ENCODE assay signal across 28 mouse cellular contexts in genomic region chr4:132805146-132805545, GRCm38 (mm10). TPM values are rescaled to one million over a fixed set of nuclear protein-coding genes. Genes with fewer than 3 reads are reported as not detected.
DNase-seq lines count a peak whose midpoint lies in the region; ATAC-seq and TF ChIP-seq lines count a peak whose summit lies in the region.
"Had no signal": no experiment of that assay in that cellular context is flagged by ENCODE, and none has a peak within 500 bp of the region (broad histone marks: within the 10 kb centered on the region; RNA-seq: fewer than 3 reads in every experiment).

No protein-coding gene starts in this region.

- H3K27ac ChIP-seq in liver, embryonic 15.5 days (replicated peaks), result 0 out of 2 replicates have a peak overlapping the region, but pooled peaks have one; percentile 64
- no peak overlapping the region for H3K27ac ChIP-seq in liver, embryonic 12.5 days
- peak overlapping the region; percentile 98 for H3K27ac ChIP-seq in MEL (ENCODE audit: control insufficient read depth, low read depth, low read length)
- peak overlapping the region; percentile 54; the same call in 1 of the 2 replicates for H3K27ac ChIP-seq in brown adipose tissue, adult 24 weeks (replicated peaks; ENCODE audit: low read depth, low read length)
- H3K27ac ChIP-seq: forebrain, embryonic 15.5 days; gastrocnemius, adult 2 months; heart, embryonic 10.5 days; heart, embryonic 15.5 days; layer of hippocampus, adult 2 months; limb, embryonic 13.5 days; midbrain, embryonic 13.5 days; neural tube, embryonic 13.5 days; stomach, embryonic 15.5 days had no signal

- no peak for TF ChIP-seq POLR2A in MEL (IDR thresholded peaks at IDR 0.05; ENCODE audit: control insufficient read depth in 1 of 2, insufficient read depth in 1 of 2, low read depth in 1 of 2, low read length in 2 of 2, poor library complexity in 1 of 2)

- DNase-seq in MEL (ENCODE audit: low read depth, low spot score), result peak; percentile 73
- peak; percentile 61 for DNase-seq in yolk sac, embryonic 10.5 days (ENCODE audit: low spot score)
- DNase-seq in frontal cortex, postnatal 36 days (ENCODE audit: low spot score in 2 of 2), result no peak
- no peak for DNase-seq in thymus, postnatal 0 days (ENCODE audit: low spot score)
- DNase-seq: adrenal gland, postnatal 10 days; cerebellum, adult 8-10 months; cerebellum, postnatal 25 days; gastrocnemius, adult 2 months; kidney, adult 18-20 months; kidney, postnatal 36 days; lung, adult 2 months; right cerebral cortex, postnatal 4 days had no signal

- no peaks in the 10 kb centered on the region for H3K9me3 ChIP-seq in liver, embryonic 15.5 days (replicated peaks)
- no peaks in the 10 kb centered on the region for H3K9me3 ChIP-seq in liver, embryonic 12.5 days (replicated peaks)
- H3K9me3 ChIP-seq in MEL (replicated peaks; ENCODE audit: insufficient read depth, low read length), result no peaks in the 10 kb centered on the region
- H3K9me3 ChIP-seq: forebrain, embryonic 15.5 days; G1E; heart, embryonic 10.5 days; heart, embryonic 15.5 days; limb, embryonic 13.5 days; midbrain, embryonic 13.5 days; neural tube, embryonic 13.5 days; stomach, embryonic 15.5 days had no signal

- H3K4me3 ChIP-seq in liver, embryonic 15.5 days (replicated peaks), result no peak overlapping the region
- no peak overlapping the region for H3K4me3 ChIP-seq in liver, embryonic 12.5 days
- H3K4me3 ChIP-seq in MEL (ENCODE audit: control insufficient read depth in 1 of 2, insufficient read depth in 1 of 2, low read depth in 2 of 2, low read length in 2 of 2), result peak overlapping the region; percentile 42
- no peak overlapping the region for H3K4me3 ChIP-seq in brown adipose tissue, adult 24 weeks (ENCODE audit: insufficient read depth, low read depth, low read length)
- H3K4me3 ChIP-seq: forebrain, embryonic 15.5 days; gastrocnemius, adult 2 months; heart, embryonic 10.5 days; heart, embryonic 15.5 days; layer of hippocampus, adult 2 months; limb, embryonic 13.5 days; megakaryocyte, embryonic 14.5 days; midbrain, embryonic 13.5 days; neural tube, embryonic 13.5 days; stomach, embryonic 15.5 days had no signal

- H3K27me3 ChIP-seq in liver, embryonic 15.5 days, result no peaks in the 10 kb centered on the region
- H3K27me3 ChIP-seq in liver, embryonic 12.5 days (replicated peaks), result no peaks in the 10 kb centered on the region
- H3K27me3 ChIP-seq in MEL (ENCODE audit: control insufficient read depth in 1 of 2, insufficient read depth in 2 of 2, low read length in 2 of 2), result no peaks in the 10 kb centered on the region
- H3K27me3 ChIP-seq: forebrain, embryonic 15.5 days; heart, embryonic 15.5 days; limb, embryonic 13.5 days; midbrain, embryonic 13.5 days; neural tube, embryonic 13.5 days; Patski; stomach, embryonic 15.5 days had no signal

- H3K79me2 ChIP-seq in MEL (ENCODE audit: control insufficient read depth, insufficient read depth, low read length, poor library complexity), result no peaks in the 10 kb centered on the region; the same call in 1 of the 2 replicates

- WGBS in liver, embryonic 15.5 days (ENCODE audit: insufficient replicate concordance), result 67% methylated on average over 5 of the region's 5 CpGs
- WGBS in liver, embryonic 12.5 days (ENCODE audit: insufficient replicate concordance), result 63% methylated on average over 5 of the region's 5 CpGs

- no peak for TF ChIP-seq EP300 in MEL (IDR thresholded peaks at IDR 0.05; ENCODE audit: low read depth in 1 of 2, low read length in 2 of 2)

- no peak for TF ChIP-seq RAD21 in MEL (IDR thresholded peaks at IDR 0.05; ENCODE audit: low read depth, low read length)

- no peaks in the 10 kb centered on the region for H3K36me3 ChIP-seq in liver, embryonic 15.5 days (replicated peaks)
- no peaks in the 10 kb centered on the region for H3K36me3 ChIP-seq in liver, embryonic 12.5 days
- peaks cover 0 to 40% of the 10 kb centered on the region in 2 experiments; a peak in 2 of 4 replicates for H3K36me3 ChIP-seq in MEL (ENCODE audit: control insufficient read depth in 1 of 2, insufficient read depth in 2 of 2, low read length in 2 of 2)
- H3K36me3 ChIP-seq: forebrain, embryonic 15.5 days; G1E; heart, embryonic 10.5 days; heart, embryonic 15.5 days; limb, embryonic 13.5 days; midbrain, embryonic 13.5 days; neural tube, embryonic 13.5 days; stomach, embryonic 15.5 days had no signal

- no peak for ATAC-seq in liver, embryonic 15.5 days (ENCODE audit: insufficient read depth)
- no peak for ATAC-seq in liver, embryonic 12.5 days
- ATAC-seq: forebrain, embryonic 15.5 days; hindbrain, embryonic 16.5 days; midbrain, embryonic 13.5 days; Patski had no signal

- peaks cover 34% of the 10 kb centered on the region for H3K4me1 ChIP-seq in liver, embryonic 15.5 days (replicated peaks)
- H3K4me1 ChIP-seq in liver, embryonic 12.5 days, result peaks cover 34% of the 10 kb centered on the region
- peaks cover 24 to 40% of the 10 kb centered on the region in 2 experiments for H3K4me1 ChIP-seq in MEL (ENCODE audit: control insufficient read depth in 1 of 2, insufficient read depth in 2 of 2, low read length in 2 of 2)
- peaks cover 19% of the 10 kb centered on the region for H3K4me1 ChIP-seq in brown adipose tissue, adult 24 weeks (ENCODE audit: control insufficient read depth, insufficient read depth, insufficient read length, low read length)
- H3K4me1 ChIP-seq: forebrain, embryonic 15.5 days; limb, embryonic 13.5 days; midbrain, embryonic 13.5 days; neural tube, embryonic 13.5 days had no signal

- no peak for TF ChIP-seq CTCF in MEL (IDR thresholded peaks at IDR 0.05 in 2 of 3, conservative IDR thresholded peaks at IDR 0.05 in 1 of 3; ENCODE audit: control insufficient read depth in 1 of 3, insufficient read depth in 1 of 3, low read depth in 2 of 3, low read length in 3 of 3, poor library complexity in 1 of 3, severe bottlenecking in 1 of 3)

- no peak overlapping the region for H3K4me2 ChIP-seq in liver, embryonic 15.5 days
- no peak overlapping the region for H3K4me2 ChIP-seq in liver, embryonic 12.5 days
- H3K4me2 ChIP-seq: forebrain, embryonic 15.5 days; heart, embryonic 15.5 days; limb, embryonic 13.5 days; midbrain, embryonic 13.5 days; neural tube, embryonic 13.5 days; stomach, embryonic 15.5 days had no signal

- H3K9ac ChIP-seq in liver, embryonic 15.5 days, result no peak overlapping the region
- H3K9ac ChIP-seq in liver, embryonic 12.5 days, result no peak overlapping the region
- peak overlapping the region; percentile 3; the same call in 1 of the 2 replicates for H3K9ac ChIP-seq in MEL (ENCODE audit: control insufficient read depth, low read depth, low read length, poor library complexity, severe bottlenecking)
- H3K9ac ChIP-seq: forebrain, embryonic 15.5 days; heart, embryonic 15.5 days; limb, embryonic 13.5 days; midbrain, embryonic 13.5 days; neural tube, embryonic 13.5 days; stomach, embryonic 15.5 days had no signal

TF ChIP-seq in MEL, 35 proteins besides CTCF, POLR2A, EP300 and RAD21 (continues in another document):
- TF ChIP-seq CHD1 (IDR thresholded peaks at IDR 0.05; ENCODE audit: low read depth, low read length) (no peak), GABPA (IDR thresholded peaks at IDR 0.05; ENCODE audit: low read depth, low read length) (no peak), CHD2 (IDR thresholded peaks at IDR 0.05; ENCODE audit: low read length) (no peak), ZNF384 (IDR thresholded peaks at IDR 0.05; ENCODE audit: low read depth, low read length) (no peak), MAZ (IDR thresholded peaks at IDR 0.05; ENCODE audit: low read depth, low read length) (no peak), TCF12 (IDR thresholded peaks at IDR 0.05; ENCODE audit: low read depth, low read length) (no peak)

RNA-seq across cellular contexts. Expression of gene Themis2, which starts 9.0 kb away (rescaled TPM):
- 2.8 and 3.4 TPM in 2 replicates for polyA plus RNA-seq in liver, embryonic 15.5 days (2015; fragmentation: Nextera tagmentation; extraction: Ambion mirVana)
- polyA plus RNA-seq in liver, embryonic 12.5 days (2016; fragmentation: Nextera tagmentation; extraction: Ambion mirVana), result 2.1 and 2.3 TPM in 2 replicates
- total RNA-seq in MEL (2012; rRNA removed), result 1.0 and 1.1 TPM in 2 replicates
- 1 to 10 TPM in 1 of 2 experiments, not detected in 1; 2.6 TPM for polyA plus RNA-seq in MEL (2012; ENCODE audit: insufficient read depth in 1 of 2, insufficient read length in 2 of 2, low read depth in 1 of 2, low replicate concordance in 2 of 2, missing spikeins in 1 of 2)
- 2.8 and 3.4 TPM in 2 replicates for polyA plus RNA-seq in brown adipose tissue, adult 24 weeks (2012; ENCODE audit: insufficient read depth, insufficient read length, missing spikeins)
- 2.7 and 2.9 TPM in 2 replicates for polyA plus RNA-seq in thymus, postnatal 0 days (2015; fragmentation: Nextera tagmentation; extraction: Ambion mirVana)
- polyA plus RNA-seq: C2C12, Patski had no signal

RNA-seq across cellular contexts. Expression of gene Rpa2, which starts 37.0 kb away (rescaled TPM):
- polyA plus RNA-seq in liver, embryonic 15.5 days (2015; fragmentation: Nextera tagmentation; extraction: Ambion mirVana), result 78.2 and 81.3 TPM in 2 replicates
- 123 and 128 TPM in 2 replicates for polyA plus RNA-seq in liver, embryonic 12.5 days (2016; fragmentation: Nextera tagmentation; extraction: Ambion mirVana)
- total RNA-seq in MEL (2012; rRNA removed), result 102 and 119 TPM in 2 replicates
- 100 to 1,000 TPM in 1 of 2 experiments, not detected in 1; 103 TPM for polyA plus RNA-seq in MEL (2012; ENCODE audit: insufficient read depth in 1 of 2, insufficient read length in 2 of 2, low read depth in 1 of 2, low replicate concordance in 2 of 2, missing spikeins in 1 of 2)
- polyA plus RNA-seq in brown adipose tissue, adult 24 weeks (2012; ENCODE audit: insufficient read depth, insufficient read length, missing spikeins), result 3.5 and 6.6 TPM in 2 replicates
- polyA plus RNA-seq in thymus, postnatal 0 days (2015; fragmentation: Nextera tagmentation; extraction: Ambion mirVana), result 129 and 139 TPM in 2 replicates

RNA-seq across cellular contexts. Expression of gene Ppp1r8, which starts 37.8 kb away (rescaled TPM):
- polyA plus RNA-seq in liver, embryonic 15.5 days (2015; fragmentation: Nextera tagmentation; extraction: Ambion mirVana), result 22.3 and 22.5 TPM in 2 replicates
- polyA plus RNA-seq in liver, embryonic 12.5 days (2016; fragmentation: Nextera tagmentation; extraction: Ambion mirVana), result 30.7 and 32.6 TPM in 2 replicates
- 83.6 and 84.7 TPM in 2 replicates for total RNA-seq in MEL (2012; rRNA removed)
- polyA plus RNA-seq in MEL (2012; ENCODE audit: insufficient read depth in 1 of 2, insufficient read length in 2 of 2, low read depth in 1 of 2, low replicate concordance in 2 of 2, missing spikeins in 1 of 2), result 100 to 1,000 TPM in 1 of 2 experiments, not detected in 1; 103 TPM
- polyA plus RNA-seq in brown adipose tissue, adult 24 weeks (2012; ENCODE audit: insufficient read depth, insufficient read length, missing spikeins), result 17.3 and 20.4 TPM in 2 replicates
- polyA plus RNA-seq in thymus, postnatal 0 days (2015; fragmentation: Nextera tagmentation; extraction: Ambion mirVana), result 50.4 and 51.0 TPM in 2 replicates

RNA-seq across cellular contexts. Expression of gene Smpdl3b, which starts 48.1 kb away (rescaled TPM):
- polyA plus RNA-seq in liver, embryonic 15.5 days (2015; fragmentation: Nextera tagmentation; extraction: Ambion mirVana), result 1.0 and 1.1 TPM in 2 replicates
- polyA plus RNA-seq in liver, embryonic 12.5 days (2016; fragmentation: Nextera tagmentation; extraction: Ambion mirVana), result 1.9 and 2.0 TPM in 2 replicates
- 0.20 and 0.69 TPM in 2 replicates for total RNA-seq in MEL (2012; rRNA removed)
- under 1 TPM in 1 of 2 experiments, not detected in 1; 0.28 TPM for polyA plus RNA-seq in MEL (2012; ENCODE audit: insufficient read depth in 1 of 2, insufficient read length in 2 of 2, low read depth in 1 of 2, low replicate concordance in 2 of 2, missing spikeins in 1 of 2)
- polyA plus RNA-seq in brown adipose tissue, adult 24 weeks (2012; ENCODE audit: insufficient read depth, insufficient read length, missing spikeins), result 0.92 TPM in 1 of 2 replicates, not detected in the other
- 0.59 and 0.75 TPM in 2 replicates for polyA plus RNA-seq in thymus, postnatal 0 days (2015; fragmentation: Nextera tagmentation; extraction: Ambion mirVana)

Comparison
In these comparisons a context has a peak if more than half of its experiments do, and no peak if none do; other contexts are left out.
1. H3K4me3 ChIP-seq: peak in MEL (2 of 2); none in liver, embryonic 15.5 days (single experiment), liver, embryonic 12.5 days (single experiment) and brown adipose tissue, adult 24 weeks (single experiment).
2. DNase-seq: peak in MEL (single experiment) and yolk sac, embryonic 10.5 days (single experiment); none in frontal cortex, postnatal 36 days (0 of 2) and thymus, postnatal 0 days (single experiment).